Mouse (Mus musculus): ENCODE results near the gene Adgre5.

- TF ChIP-seq CTCF (IDR thresholded peaks at IDR 0.05; ENCODE audit: extremely low read depth, insufficient read length, insufficient replicate concordance, low read depth, low read length) (no peak), POLR2A (IDR thresholded peaks at IDR 0.05; ENCODE audit: low read depth, low read length) (no peak)
Observed at GRCm38 (mm10) chr8:83776632-83777031, 35.5 kb upstream of the Adgre5 start.
